Mouse (Mus musculus) megakaryocyte, adult 5-6 weeks (primary cell): ENCODE results near the gene Ccdc117. TPM values are rescaled to one million over a fixed set of nuclear protein-coding genes. Genes with fewer than 3 reads are reported as not detected.
A peak's percentile ranks its signal among the peaks of the same experiment; 100 is the strongest.
"Not testable (repeated sequence)": the region's sequence is repeated elsewhere in the genome, so short reads cannot be mapped to it uniquely, and the experiment has no call there.

Source experiments
- ATAC-seq: 2 replicates; pipeline ENCODE4 v1.8.0; 2016; ENCODE audit warnings: mild to moderate bottlenecking, inconsistent platforms; ENCODE audit not compliant: poor library complexity, severe bottlenecking
- total RNA-seq, 2 experiments: library from RNA; stranded (forward) in 1 of 2; stranded (reverse) in 1 of 2; fragments of 153-499, 151-499 nt in 1 of 2; fragments of 221-1000, 200-1000 nt in 1 of 2; gene quantifications; 2 replicates each; pipeline versions ENCODE4 v1.2.3 to v1.2.4; 2015 to 2017

Gene Ccdc117
- total RNA-seq, 2 experiments from 2014 or later: 13.1 to 21.4 TPM

DNA sequence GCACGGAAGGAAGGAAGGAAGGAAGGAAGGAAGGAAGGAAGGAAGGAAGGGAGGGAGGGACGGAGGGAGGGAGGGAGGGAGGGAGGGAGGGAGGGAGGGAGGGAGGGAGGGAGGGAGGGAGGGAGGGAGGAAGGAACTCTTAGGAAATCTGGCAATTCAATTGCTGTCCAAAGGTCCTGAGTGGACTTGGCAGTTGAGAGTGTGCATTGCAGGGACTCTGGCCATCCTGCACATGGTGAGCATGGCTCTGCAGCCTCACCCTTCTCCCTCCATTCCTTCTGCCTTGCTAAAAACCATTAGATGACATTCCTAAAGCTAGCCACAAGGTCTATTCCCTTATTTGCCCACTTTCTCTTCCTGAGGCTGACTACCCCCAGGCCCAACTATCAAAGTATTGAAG lies 31.3 kb downstream of the Ccdc117 start:
- ATAC-seq: not testable (repeated sequence)

DNA sequence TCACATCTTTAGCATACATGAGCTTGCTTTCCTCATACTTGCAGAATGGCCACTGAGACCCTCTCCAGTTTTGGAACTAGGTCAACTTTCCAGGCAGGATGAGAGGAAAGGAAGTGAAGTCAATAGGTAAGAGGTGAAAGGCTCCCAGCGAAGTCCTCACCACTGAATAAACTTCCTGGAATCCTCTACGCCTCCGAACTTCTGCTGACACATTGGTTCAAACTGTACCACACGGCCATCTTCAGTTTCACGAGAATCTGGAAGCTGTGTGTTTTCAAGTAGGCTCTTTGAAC lies 31.9 kb downstream of the Ccdc117 start:
- no peak for ATAC-seq

DNA sequence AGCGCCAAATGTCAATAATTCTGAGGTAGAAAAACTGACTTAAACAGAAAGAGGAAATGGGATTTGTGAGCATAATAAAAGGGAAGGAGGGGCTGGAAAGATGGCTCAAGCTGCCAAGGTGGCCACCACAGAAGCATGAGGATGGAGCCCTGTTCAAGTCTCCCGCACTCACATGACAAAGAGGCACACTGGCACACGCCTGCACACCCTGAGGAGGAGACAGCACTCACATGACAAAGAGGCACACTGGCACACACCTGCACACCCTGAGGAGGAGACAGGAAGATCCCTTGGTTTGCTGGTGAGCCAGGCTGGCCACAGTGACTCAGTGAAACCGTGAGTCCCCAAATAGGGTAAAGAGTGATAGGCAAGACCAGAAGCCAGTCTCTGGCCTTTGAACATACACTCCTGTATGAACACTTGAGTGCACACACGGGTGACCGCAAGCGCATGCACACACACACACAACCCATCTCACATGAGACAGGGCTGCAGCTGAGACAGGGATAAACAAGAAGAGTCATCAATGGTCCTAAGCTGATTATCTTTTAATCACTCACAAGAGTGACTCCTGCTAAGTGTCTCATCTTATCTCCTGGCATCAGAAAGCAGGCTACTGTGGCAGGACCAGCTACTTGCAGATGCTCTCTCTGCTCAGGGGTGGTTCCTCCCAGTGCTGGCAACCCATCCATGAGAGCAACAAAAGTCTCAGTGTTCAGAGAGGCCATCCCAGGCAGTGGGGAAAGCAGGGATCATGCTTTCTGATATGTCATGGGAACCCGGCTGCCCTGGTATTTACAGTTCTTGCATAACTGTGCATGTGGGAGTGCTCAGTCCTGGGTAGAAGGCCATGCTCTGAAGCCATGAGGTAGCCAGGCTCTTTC lies 32.5 kb downstream of the Ccdc117 start:
- peak; percentile 64 for ATAC-seq

DNA sequence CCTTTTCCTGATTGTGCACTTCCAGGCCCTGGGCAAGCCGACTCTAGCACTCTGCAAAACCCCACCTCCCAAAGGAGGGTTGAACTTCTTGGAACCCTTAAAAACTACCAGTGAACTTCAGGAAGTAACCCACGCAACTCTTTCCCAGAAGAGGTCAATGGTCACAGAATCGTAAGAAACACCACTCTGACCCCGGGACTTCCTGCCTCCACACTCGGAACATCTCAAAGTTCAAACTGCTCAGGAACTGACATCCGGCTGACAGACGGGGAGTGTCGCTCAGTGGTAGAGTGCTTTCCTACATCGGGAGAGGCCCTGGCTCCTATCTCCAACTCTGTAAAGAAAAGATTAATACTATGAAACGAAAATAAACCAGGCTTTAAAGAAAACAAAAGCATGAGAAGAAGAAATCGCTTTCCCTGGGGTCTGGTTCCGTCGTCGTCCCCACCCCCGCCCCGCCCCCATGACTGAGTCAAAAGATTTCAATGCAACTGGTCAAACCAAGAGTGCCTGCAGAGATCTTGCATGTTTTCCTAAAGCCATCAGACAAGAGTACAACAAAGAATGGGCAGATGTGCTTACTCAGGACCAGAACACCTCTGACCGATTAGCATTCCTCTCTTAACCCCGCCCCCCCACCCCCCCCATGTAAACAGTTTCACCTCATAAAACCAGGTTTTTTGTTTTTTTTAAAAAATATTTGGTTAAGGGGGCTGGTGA lies 36.0 kb downstream of the Ccdc117 start:
- ATAC-seq: peak; percentile 59

DNA sequence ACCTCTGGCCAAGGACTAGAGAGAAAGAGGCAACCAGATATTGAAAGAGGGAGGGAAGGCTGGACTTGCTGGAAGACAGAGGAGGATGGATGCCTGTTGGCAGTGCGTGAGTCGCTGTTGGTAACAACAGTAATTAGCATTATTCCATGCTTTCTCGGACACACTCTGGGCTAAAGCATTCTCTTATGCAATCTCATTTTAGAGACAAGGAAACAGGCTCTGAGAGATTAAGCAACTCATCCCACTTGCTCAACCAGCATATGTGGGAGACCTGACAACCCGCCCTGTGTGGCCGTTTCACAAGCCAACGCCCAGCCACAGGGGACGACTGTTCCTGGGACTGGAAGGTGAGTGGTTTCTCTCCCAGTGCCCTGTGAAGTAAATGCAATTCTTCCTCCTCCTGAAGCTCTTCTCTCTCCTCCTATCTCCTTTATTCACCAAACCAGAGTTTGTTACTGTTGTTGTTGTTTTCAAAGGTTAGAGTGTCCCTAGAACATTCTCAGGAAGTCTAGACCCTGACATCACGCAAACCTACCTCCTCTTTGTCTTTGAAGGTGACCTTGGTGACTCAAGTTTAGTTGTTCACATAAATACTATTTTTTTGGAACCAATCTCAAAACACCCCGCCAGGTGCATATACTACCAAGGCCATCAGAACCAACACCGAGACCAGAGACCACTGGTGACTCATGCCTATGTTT lies 39.5 kb downstream of the Ccdc117 start:
- peak; percentile 91 for ATAC-seq

DNA sequence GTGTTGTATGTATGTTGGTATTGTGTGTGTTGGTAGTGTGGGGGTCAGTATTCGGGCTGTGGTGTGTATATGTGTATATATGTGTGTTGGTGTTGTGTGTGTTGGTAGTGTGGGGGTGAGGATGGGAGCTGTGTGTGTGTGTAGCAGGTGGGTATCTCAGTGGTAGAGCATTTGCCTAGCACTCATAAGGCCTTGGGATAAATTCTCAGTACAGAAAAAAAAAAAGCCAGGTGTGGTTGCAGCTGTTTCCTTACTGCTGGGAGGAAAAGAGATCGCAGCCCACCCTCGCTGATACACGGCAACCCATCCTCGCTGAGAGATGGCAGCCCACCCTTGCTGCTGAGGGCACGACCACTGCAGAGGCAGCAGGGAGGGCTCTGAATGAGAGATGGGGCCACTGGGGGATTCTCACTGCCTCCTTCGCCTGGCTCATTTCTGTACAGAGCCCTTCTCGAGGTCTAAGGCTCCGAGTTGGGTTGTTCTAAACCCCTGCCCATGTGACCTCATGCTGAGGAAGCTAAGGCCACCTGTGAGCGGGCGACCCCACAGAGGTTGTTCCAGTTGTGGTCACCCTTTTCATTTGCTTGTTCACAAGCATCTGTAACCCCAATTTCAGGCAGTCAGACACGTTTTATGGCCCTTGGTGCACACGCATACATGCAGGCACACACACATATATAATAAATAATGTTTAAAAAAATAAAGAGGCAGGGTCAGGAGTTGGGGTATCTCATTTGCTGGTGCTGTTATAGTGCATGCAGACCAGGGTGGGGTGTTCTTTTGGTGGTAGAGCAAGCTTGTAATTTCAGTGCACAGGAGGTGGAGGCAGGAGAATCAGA lies 40.9 kb downstream of the Ccdc117 start:
- ATAC-seq: no peak

DNA sequence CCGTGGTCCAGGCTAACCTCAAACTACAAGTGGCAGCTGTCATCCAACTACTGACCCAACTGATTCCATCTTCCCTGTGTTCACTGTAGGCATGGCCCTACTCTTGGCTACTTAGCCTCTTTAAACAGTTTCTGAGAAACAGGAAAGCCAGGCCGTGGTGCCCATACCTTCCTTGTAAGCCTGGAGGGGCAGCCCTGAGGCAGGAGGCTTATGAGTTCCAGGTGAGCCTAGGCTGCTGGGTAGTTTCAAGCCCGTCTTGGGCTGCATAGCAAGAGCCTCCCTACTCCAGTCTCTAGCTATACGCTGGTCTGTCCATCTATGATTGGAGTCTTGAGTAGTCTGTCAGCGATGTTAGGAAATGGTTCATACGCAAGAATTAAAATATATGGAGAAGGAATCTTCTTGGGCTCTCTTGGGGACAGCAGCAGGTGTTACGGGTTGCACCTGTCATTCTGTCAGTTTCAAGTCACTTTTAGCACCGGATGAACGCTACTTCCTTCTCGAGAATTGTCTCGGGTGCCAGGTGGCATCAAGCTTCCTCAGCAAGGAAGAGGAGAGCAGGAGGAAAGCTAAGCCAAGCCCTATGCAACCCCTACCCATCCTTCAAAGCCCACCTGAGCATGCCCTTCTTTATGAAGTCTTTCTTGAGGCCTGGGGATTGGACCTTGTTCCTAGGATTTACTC lies 41.9 kb downstream of the Ccdc117 start:
- peak; percentile 19; the same call in 1 of the 2 replicates for ATAC-seq

DNA sequence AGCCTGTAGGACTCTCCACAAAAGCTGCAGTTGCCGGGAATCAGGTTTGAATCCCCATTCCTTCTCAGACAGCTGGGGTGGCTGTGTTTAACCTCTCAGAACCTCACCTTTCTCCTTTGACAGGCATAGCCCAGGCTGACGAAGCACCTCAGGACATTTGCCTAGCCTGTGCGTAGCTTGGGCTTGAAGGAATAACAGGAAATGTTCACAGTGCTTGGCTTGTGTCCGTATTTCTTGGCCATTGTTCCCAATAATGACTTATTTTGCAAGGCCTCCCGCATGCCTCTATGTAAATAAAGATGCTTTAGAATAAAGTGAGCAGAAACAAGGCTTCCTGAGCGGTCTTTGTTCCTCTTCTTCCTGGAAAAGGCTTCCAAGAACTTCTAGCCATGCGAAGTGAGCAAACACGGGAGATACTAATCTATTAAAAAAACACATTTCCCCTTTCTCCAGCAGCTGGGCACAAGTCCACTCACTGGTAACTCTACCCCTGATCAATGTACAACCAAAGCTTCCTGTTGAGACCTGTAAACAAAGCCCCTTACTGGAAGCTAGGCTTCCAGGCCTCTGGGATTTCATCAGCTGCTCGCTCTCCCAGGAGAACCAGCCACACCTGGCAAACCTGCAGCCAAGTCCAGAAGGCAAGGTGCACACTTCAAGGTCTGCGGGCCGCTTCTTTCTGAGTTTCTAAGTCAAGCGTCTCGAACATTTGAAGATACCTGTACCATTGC lies 42.9 kb downstream of the Ccdc117 start:
- ATAC-seq: no peak

DNA sequence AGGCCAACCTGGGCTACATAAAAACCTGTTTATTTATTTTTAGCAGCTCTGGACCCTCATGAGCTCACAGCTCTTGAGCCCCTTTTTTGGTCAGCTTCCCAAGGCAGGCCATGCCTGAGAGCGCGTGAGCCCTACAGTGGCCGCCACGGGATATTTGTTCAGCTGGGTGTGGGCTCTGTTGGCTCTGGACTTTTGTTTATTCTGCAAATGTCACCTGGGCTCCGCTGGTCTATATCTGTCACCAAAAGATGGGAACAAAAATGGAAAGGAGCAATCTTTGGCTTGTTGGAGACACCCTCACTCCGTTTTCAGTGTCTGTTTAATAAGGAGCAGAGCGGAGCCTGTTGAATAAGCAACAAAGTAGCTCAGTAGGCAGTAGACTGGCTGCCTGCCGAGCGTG lies 43.6 kb downstream of the Ccdc117 start:
- no peak for ATAC-seq

DNA sequence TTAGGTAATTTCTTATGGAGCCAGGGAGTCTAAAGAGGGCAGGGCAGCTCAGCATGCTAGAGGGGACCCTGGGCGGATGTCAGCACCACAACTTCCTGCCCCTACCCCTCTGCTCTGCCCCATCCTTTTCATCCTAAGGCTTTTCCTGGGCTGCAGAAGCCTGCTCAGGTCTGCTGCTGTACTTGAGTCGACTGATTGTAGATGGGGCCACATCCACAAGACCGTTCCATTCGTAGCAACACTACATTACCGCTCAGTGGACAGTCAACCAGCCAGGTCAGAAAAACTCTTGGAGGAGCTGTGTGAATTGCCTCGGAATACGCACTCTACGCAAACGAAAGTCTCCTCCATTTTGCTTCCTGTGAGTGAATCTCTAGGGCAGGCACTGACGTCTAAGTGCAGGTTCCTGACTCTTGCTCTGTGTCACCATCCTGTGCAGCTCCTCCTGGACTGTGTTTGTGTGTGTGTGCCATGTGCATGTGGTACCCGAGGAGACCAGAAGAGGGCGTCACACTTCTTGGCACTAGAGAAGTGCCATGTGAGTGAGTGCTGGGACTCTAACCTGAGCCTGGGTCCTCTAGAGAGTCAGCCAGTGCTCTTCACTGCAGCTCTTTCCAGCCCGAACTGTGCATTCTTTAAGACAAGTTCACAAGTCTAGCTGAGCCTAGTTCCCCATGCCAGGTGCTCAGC lies 45.3 kb downstream of the Ccdc117 start:
- no peak for ATAC-seq

DNA sequence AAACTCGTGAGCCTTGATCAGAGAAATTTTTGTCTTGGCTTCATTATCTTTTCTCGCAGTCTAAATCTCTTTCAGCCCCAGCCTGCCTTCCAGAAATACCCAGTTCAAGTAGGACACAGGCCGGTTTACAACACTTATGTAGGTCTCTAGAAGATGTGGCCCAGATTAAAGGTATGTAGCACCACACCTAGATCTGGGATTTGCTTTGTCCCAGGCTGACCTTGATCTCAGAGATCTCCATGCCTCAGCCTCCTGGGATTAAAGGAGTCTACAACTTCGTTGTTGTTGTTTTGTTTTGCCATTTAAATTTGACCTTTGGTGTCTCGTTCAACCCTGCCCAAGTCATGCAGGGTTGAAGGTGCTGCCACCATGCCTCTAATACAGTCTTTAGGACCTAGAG lies 46.1 kb downstream of the Ccdc117 start:
- ATAC-seq: no peak

DNA sequence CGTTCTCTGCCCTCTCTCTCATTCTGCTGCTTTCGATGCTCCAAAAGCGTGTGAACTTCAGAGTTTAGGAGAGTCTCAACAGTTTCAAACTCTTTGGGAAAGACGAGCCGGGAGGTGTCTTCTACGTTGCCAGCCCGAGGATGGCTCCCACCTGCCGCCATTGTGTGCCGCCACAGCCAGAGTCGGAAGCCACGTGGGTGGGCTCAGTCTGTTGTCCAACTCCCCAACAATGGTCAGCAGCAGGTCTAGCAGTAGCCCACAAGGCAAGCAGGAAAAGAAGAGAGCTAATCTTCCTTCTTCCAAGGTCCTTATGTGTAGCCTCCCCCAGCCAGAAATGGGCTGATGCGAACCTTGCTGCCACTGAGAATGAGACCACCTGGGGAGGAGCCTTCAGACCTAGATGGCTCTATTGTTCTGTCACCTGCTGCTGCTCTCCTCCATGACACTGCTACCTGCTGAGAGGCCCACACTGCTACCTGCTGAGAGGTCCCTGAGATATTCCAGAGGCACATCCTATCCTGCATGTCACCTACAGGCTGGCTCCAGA lies 46.6 kb downstream of the Ccdc117 start:
- ATAC-seq: no peak

DNA sequence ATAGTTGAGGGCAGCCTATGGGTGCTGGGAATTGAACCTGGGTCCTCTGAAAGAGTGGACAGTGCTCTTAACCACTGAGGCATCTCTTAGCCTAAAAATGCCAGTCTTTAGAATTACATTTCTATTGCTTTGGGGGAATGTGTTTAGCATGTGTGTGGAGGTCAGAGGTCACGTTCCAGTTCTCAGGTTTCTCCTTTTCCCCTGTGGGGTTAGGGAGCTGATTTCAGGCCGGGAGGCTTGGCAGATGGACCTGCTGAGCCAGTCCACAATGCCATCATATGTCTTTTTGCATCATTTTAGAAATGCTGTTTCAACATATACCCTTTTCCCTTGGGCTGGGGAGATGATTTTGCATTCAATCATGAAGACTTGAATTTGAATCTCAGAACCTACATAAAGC lies 48.1 kb downstream of the Ccdc117 start:
- no peak for ATAC-seq

DNA sequence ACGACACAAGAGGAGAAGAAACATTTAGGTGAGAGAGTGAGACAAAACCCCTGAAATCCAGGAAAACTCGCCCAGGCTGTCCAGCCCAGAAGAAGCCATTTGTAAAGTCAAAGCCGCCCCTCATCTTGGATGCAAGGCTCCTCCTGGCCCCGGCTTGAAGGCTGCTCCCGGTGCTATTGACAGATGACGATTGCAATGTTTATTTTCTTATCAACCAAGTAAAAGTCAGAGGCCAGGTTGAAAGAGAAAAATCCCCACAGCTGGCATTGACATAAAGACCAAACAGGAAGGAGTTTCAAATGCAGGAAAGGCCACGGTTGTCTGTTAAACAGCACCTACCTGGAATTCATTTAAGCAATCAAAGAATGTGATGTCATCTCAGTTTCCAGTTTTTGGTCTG lies 50.1 kb downstream of the Ccdc117 start:
- ATAC-seq: no peak

DNA sequence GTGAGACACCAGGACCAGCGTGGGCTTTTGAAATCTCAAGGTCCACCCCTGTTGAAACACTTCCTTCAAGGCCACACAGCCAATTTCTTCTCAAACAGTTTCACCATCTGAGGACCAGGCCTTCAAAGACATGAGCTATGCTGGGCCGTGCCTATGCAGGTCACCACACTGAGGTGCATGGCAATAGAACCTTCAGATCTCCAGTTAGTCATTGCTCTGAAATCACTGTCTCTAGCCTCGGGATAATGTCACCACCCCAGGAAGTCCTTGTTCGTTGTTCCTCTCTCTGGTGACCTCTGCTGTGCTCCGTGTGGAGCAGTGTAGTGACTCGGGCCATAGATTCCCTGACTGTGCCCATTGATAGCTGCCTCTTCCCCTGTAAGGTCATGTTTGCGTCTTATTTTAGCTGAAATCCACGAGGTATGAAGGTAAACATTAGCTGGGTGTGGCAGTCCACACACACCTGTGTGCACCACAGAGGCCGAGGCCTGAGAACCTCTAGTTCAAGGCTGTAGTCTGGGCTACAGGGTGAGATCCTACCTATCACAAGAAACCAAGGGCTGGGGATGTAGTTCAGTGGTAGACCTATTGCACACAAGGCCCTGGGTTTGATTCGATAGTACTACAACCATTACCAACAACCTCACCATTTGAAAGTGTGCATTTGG lies 50.9 kb downstream of the Ccdc117 start:
- ATAC-seq: peak; percentile 56

DNA sequence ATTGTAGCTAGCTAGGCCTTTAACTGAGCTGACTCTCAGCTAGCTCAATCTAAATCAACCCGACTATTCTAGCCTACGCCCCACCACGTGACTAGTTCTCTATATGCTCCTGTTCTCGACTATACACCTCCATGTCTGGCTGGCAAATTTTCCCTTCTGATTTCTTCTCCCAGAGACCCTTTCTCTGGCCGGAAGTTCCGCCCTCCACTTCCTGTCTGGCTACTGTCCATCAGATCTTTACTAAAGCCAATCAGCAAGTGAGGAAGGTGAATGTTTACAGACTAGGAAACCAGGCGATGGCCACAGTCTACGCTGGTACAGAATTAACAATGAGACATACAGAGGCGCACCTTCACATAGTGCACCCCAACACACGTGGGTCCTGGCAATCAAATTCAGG lies 52.6 kb downstream of the Ccdc117 start:
- ATAC-seq: not testable (repeated sequence)

DNA sequence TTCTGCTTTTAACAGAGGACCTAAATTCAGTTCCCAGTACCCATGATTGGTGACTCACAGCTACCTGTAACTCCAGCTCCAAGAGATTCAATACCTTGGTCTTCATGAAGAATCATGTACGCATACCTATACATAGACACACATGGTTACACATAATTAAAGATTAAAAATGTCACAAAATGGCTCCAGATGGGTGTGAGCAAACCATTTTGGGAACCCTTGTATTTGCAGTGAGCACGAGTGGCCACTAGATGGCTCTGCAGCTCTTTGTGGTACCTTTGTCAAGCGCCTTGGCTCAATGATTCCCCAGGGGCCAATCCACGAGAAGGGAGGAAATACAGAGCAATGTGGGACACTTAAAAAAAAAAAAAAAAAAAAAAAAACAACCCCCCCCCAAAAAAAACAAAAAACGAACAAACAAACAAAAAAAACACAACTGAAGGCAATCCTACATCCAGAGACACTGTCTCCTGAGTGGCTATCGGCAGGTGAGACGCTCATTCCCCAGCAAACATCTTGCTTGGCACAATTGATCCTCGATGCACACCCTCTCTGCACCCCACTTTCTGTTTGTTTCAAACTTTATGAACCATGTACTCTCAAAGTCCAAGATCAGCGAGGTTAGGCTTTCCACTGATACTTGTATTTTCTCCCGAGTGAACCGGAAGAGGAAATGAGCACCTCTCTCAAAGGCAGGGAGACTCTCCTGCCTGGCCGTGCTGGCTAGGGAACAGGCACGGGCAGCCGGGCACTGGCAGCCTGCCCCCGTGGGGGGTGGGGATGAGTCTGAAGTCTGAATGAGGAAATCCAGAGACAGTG lies 56.6 kb downstream of the Ccdc117 start:
- peak; percentile 99 for ATAC-seq
